Mouse (Mus musculus) E14TG2a.4 (cell line): ENCODE results near the gene Gm45799.

Experiments used
- H3K27me3 ChIP-seq: 2 replicates; pipeline ENCODE4 v1.6.1; 2014; ENCODE audit warnings: low read length, control low read depth; ENCODE audit not compliant: insufficient read depth
- H3K36me3 ChIP-seq: 2 replicates; pipeline ENCODE4 v1.6.1; 2014; ENCODE audit warnings: low read length, control low read depth; ENCODE audit not compliant: insufficient read depth
- H3K4me1 ChIP-seq: replicated peaks from 2 replicates; pipeline ENCODE4 v1.6.1; 2014; ENCODE audit warnings: low read depth, low read length, control low read depth
- H3K4me3 ChIP-seq: replicated peaks from 2 replicates; pipeline ENCODE4 v1.5.1; 2014; ENCODE audit warnings: mild to moderate bottlenecking, low read length
- H3K9me3 ChIP-seq: 2 replicates; pipeline ENCODE4 v1.6.1; 2014; ENCODE audit warnings: low read length, control low read depth
- CTCF ChIP-seq: conservative IDR thresholded peaks from 2 replicates; pipeline ENCODE4 v1.5.1; 2014; ENCODE audit warnings: low read length
- NANOG ChIP-seq: IDR thresholded peaks from 2 replicates; pipeline ENCODE4 v1.6.1; 2014; ENCODE audit warnings: borderline replicate concordance, low read length, mixed read lengths
- POU5F1 ChIP-seq: IDR thresholded peaks from 2 replicates; pipeline ENCODE4 v1.6.1; 2014; ENCODE audit warnings: low read length, borderline replicate concordance

The Gm45799 gene

DNA sequence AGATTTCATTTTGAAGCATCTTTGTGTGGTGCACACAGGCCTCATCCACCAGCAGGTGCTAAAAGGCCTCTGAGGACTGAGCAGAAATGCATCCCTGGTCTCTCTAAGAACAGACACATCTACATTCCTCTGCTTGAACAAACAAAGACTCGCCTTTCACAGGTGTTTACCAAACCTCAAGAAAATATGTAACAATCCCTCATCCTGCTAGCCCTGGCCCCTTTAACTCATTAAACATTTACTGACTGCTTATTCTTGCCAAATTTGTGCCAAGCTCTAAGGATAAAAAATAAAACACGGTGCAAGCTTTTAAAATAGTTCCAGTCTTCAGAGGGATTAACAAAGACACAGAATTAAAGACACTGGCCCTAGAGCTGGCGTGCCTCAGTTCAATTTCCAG, 20.7 kb upstream of the Gm45799 start:
- TF ChIP-seq NANOG (no peak), POU5F1 (no peak), CTCF (no peak)

DNA sequence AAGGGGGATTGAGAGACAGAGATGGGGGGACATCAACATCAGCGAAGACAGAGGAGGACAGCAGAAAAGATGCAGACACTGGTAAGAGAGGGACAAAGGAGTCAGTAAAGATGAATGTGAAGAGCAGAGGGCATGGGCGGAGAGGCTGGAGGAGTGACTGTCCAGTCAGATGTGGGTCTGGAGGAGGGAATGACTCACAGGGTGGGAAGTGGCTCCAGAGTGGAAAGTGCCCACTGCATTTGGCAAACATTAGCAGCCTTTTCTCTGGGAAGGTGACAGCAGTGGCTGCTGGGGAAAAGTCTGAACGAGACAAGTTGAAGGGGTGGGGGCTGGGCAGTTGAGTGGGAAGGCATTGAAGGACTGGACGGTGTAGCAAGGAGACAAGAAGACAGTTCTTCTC, 19.3 kb upstream of the Gm45799 start:
- H3K36me3 ChIP-seq = peaks cover 78% of the 10 kb centered on the region

More for the DNA sequence above, 20.7 kb upstream of the Gm45799 start:
- no peak overlapping the region for H3K4me3 ChIP-seq
- H3K27me3 ChIP-seq = no peaks in the 10 kb centered on the region
- peaks cover 5% of the 10 kb centered on the region; the same call in 1 of the 2 replicates for H3K4me1 ChIP-seq
- peaks cover 85% of the 10 kb centered on the region for H3K36me3 ChIP-seq
- H3K9me3 ChIP-seq = peaks cover 43% of the 10 kb centered on the region

GRCm38 (mm10) chr7:105621646-105622292, 18.6 kb upstream of the Gm45799 start:
- Histone ChIP-seq H3K27me3 (no peaks in the 10 kb centered on the region), H3K4me1 (peaks cover 15% of the 10 kb centered on the region), H3K36me3 (peaks cover 72% of the 10 kb centered on the region), H3K9me3 (peaks cover 43% of the 10 kb centered on the region), H3K4me3 (no peak overlapping the region)
- TF ChIP-seq CTCF (no peak), POU5F1 (no peak), NANOG (no peak)

More for the DNA sequence above, 19.3 kb upstream of the Gm45799 start:
- Histone ChIP-seq H3K27me3 (no peaks in the 10 kb centered on the region), H3K4me1 (peaks cover 15% of the 10 kb centered on the region), H3K9me3 (peaks cover 43% of the 10 kb centered on the region), H3K4me3 (no peak overlapping the region)
- TF ChIP-seq POU5F1 = no peak
- TF ChIP-seq CTCF = no peak
- TF ChIP-seq NANOG = no peak

- Histone ChIP-seq H3K4me1 (peaks cover 10% of the 10 kb centered on the region), H3K4me3 (no peak overlapping the region), H3K36me3 (peaks cover 36% of the 10 kb centered on the region), H3K9me3 (peaks cover 7% of the 10 kb centered on the region), H3K27me3 (peaks cover 1% of the 10 kb centered on the region; the same call in 1 of the 2 replicates)
- TF ChIP-seq POU5F1 = no peak
- no peak for TF ChIP-seq NANOG
- no peak for TF ChIP-seq CTCF
Measured at GRCm38 (mm10) chr7:105625397-105625796, 15.0 kb upstream of the Gm45799 start.

DNA sequence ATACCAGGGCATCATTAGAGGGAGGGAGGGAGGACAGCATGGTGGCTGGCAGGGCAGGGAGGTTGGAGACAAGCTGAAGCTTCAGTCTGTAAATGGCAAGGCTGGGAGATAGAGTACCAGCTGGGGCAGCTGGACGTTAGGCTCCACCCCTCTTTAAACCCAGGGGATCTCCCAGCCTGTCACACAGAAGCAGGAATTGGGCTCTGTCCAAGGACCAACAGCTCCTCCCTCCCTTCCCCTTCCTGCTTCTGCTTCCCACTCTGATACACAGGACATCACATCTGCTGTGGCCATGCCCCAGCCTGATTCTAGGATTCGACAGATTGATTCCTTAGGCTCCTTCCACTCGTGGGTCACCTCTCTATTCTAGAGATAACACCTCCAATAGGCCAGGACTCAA, 11.7 kb upstream of the Gm45799 start:
- no peak overlapping the region for H3K4me3 ChIP-seq
- H3K9me3 ChIP-seq = no peaks in the 10 kb centered on the region
- H3K36me3 ChIP-seq = peaks cover 16% of the 10 kb centered on the region
- TF ChIP-seq NANOG (no peak), POU5F1 (no peak), CTCF (no peak)
- peaks cover 15% of the 10 kb centered on the region for H3K27me3 ChIP-seq
- H3K4me1 ChIP-seq = peaks cover 20% of the 10 kb centered on the region

- H3K4me1 ChIP-seq = peaks cover 28% of the 10 kb centered on the region
- peaks cover 30% of the 10 kb centered on the region for H3K27me3 ChIP-seq
- H3K36me3 ChIP-seq = peaks cover 25% of the 10 kb centered on the region
- H3K9me3 ChIP-seq = no peaks in the 10 kb centered on the region
- TF ChIP-seq POU5F1 = no peak
- no peak for TF ChIP-seq NANOG
- no peak for TF ChIP-seq CTCF
- H3K4me3 ChIP-seq = peak overlapping the region; percentile 93
Measured at GRCm38 (mm10) chr7:105632551-105632972, 7.8 kb upstream of the Gm45799 start.

- H3K4me1 ChIP-seq = peaks cover 28% of the 10 kb centered on the region
- H3K4me3 ChIP-seq = peak within 1 kb of the TSS; percentile 93
- H3K9me3 ChIP-seq = no peaks in the 10 kb centered on the region
- no peak for TF ChIP-seq NANOG
- TF ChIP-seq CTCF = no peak
- no peak for TF ChIP-seq POU5F1
- peaks cover 30% of the 10 kb centered on the region for H3K36me3 ChIP-seq
- H3K27me3 ChIP-seq = peaks cover 30% of the 10 kb centered on the region
Measured at GRCm38 (mm10) chr7:105633127-105633800, 7.1 kb upstream of the Gm45799 start, which contains the start of gene Trim3. Gene Trim3, minus strand, starts transcription at chr7:105633571.

DNA sequence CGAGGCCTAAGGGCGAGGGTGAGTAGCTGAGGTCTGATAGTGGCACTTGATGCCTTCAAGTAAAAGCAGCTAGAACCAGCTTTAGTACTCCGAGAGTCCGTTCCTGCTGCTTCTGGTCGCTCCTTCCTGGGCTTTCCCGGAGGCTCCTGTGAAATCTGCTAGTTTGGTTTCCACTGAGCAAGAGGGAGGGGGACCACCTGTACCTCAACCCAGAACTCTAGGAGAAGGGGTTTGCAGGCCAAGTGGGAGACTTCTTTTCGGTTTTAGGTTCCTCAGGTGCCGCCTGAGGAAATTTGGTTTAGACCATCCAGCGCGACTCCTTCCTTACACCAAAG, 6.6 kb upstream of the Gm45799 start:
- Histone ChIP-seq H3K36me3 (peaks cover 36% of the 10 kb centered on the region), H3K9me3 (no peaks in the 10 kb centered on the region), H3K4me3 (peak overlapping the region; percentile 93), H3K27me3 (peaks cover 30% of the 10 kb centered on the region), H3K4me1 (peaks cover 29% of the 10 kb centered on the region)
- TF ChIP-seq NANOG (no peak), POU5F1 (no peak), CTCF (no peak)
